Mouse (Mus musculus) embryonic facial prominence, embryonic 11.5 days (tissue): Measurements from ENCODE around the gene Phf3. TPM values are rescaled to one million over a fixed set of nuclear protein-coding genes. Genes with fewer than 3 reads are reported as not detected.
A peak's percentile ranks its signal among the peaks of the same experiment; 100 is the strongest.

ENCODE experiments used
- ATAC-seq: fragments of 200-750 bp; cut with Nextera tagmentation; replicated peaks from 2 replicates; pipeline ENCODE4 v1.8.0; 2017; ENCODE audit warnings: low read depth; ENCODE audit not compliant: insufficient number of reproducible peaks, low FRiP score, low TSS enrichment
- DNase-seq: peaks from one replicate; pipeline ENCODE4 v3.0.0-alpha.2; 2015; ENCODE audit warnings: low spot score
- H3K27ac ChIP-seq: fragments of 300-500 bp; sonication (generic); replicated peaks from 2 replicates; pipeline ENCODE4 v1.5.1; 2014; ENCODE audit warnings: mild to moderate bottlenecking, low read depth, low read length, control low read depth
- H3K27me3 ChIP-seq: fragments of 300-500 bp; sonication (generic); 2 replicates; pipeline ENCODE4 v1.6.1; 2014; ENCODE audit warnings: mild to moderate bottlenecking, low read length, moderate library complexity, mixed read lengths; ENCODE audit not compliant: control insufficient read depth, insufficient read depth
- H3K36me3 ChIP-seq: fragments of 300-500 bp; sonication (generic); replicated peaks from 2 replicates; pipeline ENCODE4 v1.6.1; 2014; ENCODE audit warnings: low read depth, mild to moderate bottlenecking, low read length, moderate library complexity, mixed read lengths; ENCODE audit not compliant: control insufficient read depth, insufficient read depth
- H3K4me1 ChIP-seq: fragments of 300-500 bp; sonication (generic); 2 replicates; pipeline ENCODE4 v1.6.1; 2014; ENCODE audit warnings: low read length, mixed read lengths; ENCODE audit not compliant: control insufficient read depth, insufficient read depth
- H3K4me2 ChIP-seq: fragments of 300-500 bp; sonication (generic); 2 replicates; pipeline ENCODE4 v1.6.1; 2014; ENCODE audit warnings: low read depth, mild to moderate bottlenecking, control low read depth, low read length, moderate library complexity
- H3K4me3 ChIP-seq: fragments of 300-500 bp; sonication (generic); 2 replicates; pipeline ENCODE4 v1.5.1; 2014; ENCODE audit warnings: low read depth, low read length, control low read depth
- H3K9ac ChIP-seq: fragments of 300-500 bp; sonication (generic); replicated peaks from 2 replicates; pipeline ENCODE4 v1.6.1; 2014; ENCODE audit warnings: mild to moderate bottlenecking, control low read depth, low read length
- H3K9me3 ChIP-seq: fragments of 300-500 bp; sonication (generic); replicated peaks from 2 replicates; pipeline ENCODE4 v1.6.1; 2016; ENCODE audit warnings: mild to moderate bottlenecking, low read length, inconsistent platforms, mixed read lengths; ENCODE audit not compliant: control insufficient read depth
- WGBS: fragments of 180-500 bp; shearing (Covaris S2); extraction: QIAGEN DNeasy Blood & Tissue Kit; methylation state at CpG from one replicate; pipeline ENCODE4 v1.1.7; 2014; 5-methylcytosine and 5-hydroxymethylcytosine counted together
- polyA plus RNA-seq: library from polyadenylated mRNA; unstranded; fragments of >200 nt; fragmentation: Nextera tagmentation; extraction: Ambion mirVana; gene quantifications from 2 replicates; pipeline ENCODE4 v1.2.1, GENCODE M21; 2014

The Phf3 gene
- 44.9 and 47.0 TPM in 2 replicates for polyA plus RNA-seq

DNA sequence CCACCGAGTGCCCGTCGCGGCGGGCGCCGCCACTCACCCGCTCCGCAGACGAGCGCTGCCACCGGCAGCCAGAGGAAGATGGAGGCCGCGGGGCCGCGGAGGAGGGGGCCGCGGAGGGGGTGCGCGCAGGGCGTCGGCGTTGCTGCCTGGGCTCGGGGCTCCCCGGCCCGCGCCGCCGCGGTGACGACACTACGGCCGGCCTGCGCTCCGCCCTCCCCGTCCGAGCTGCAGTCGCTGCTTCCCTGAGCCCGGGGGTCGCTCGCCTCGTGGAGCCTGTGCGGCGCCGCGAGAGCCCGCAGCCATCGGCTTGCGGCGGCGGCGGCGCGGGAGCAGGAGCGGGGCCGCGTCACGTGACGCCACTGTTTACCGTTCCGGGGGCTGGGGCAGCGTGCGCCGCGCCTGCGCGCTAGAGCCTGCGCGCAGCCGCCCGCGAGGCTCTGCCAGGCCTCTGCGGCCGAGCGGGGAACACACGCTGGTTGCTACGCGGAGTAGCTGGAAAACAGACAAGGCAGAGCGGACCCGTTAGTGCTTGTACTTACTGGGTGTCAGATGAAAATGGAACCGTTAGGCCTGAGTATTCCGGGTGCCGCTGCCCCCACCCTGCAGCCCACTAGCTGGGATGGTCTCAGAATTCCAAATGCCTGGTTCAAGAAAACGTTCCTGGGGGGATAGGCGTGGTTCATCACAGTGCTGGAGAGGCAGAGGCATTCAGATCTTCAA lies at the start of gene Phf3:
Gene Phf3, minus strand, starts transcription at position 381 of the 720 bp plus-strand sequence.
- peak within 1 kb of the TSS; percentile 93 for H3K9ac ChIP-seq
- H3K4me3 ChIP-seq: peak within 1 kb of the TSS; percentile 86
- no peaks in the 10 kb centered on the region for H3K36me3 ChIP-seq
- WGBS: 1% methylated on average over 73 of the region's 85 CpGs
- DNase-seq (peak; percentile 92), ATAC-seq (peak; percentile 92)
- peak within 1 kb of the TSS; percentile 54 for H3K4me2 ChIP-seq
- peak within 1 kb of the TSS; percentile 97 for H3K27ac ChIP-seq
- no peaks in the 10 kb centered on the region for H3K4me1 ChIP-seq
- H3K9me3 ChIP-seq: no peaks in the 10 kb centered on the region
- H3K27me3 ChIP-seq: no peaks in the 10 kb centered on the region

DNA sequence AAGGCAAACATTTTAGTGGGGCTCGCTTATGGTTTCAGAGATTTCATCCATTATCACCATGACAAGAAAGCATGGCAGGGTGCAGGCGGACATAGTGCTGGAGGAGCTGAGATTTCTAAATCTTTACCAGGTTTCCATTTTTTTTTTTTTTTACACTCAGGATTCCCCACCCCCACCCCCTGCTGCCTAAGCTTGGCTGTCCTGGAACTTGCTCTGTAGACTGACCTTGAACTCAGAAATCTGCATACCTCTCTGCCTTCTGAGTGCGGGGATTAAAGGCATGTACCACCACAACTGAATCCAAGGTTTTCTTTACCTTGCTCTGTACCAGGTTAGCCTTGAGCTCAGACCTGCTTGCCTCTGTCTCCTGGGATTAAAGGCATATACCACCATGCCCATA lies 48.5 kb upstream of the Phf3 start:
- H3K4me1 ChIP-seq: no peaks in the 10 kb centered on the region
- no peak for ATAC-seq
- H3K27me3 ChIP-seq: no peaks in the 10 kb centered on the region
- DNase-seq: no peak
- no peak overlapping the region for H3K9ac ChIP-seq
- H3K4me2 ChIP-seq: no peak overlapping the region
- H3K9me3 ChIP-seq: no peaks in the 10 kb centered on the region; the same call in 1 of the 2 replicates
- WGBS: 82% methylated on average over 3 of the region's 3 CpGs
- H3K36me3 ChIP-seq: no peaks in the 10 kb centered on the region
- H3K4me3 ChIP-seq: no peak overlapping the region
- no peak overlapping the region for H3K27ac ChIP-seq

- no peaks in the 10 kb centered on the region; the same call in 1 of the 2 replicates for H3K9me3 ChIP-seq
- no peak overlapping the region for H3K4me3 ChIP-seq
- ATAC-seq: no peak
Measured at GRCm38 (mm10) chr1:30921252-30921651, 47.5 kb upstream of the Phf3 start.

GRCm38 (mm10) chr1:30920620-30921177 lies 47.0 kb upstream of the Phf3 start:
- Histone ChIP-seq H3K4me2 (no peak overlapping the region), H3K36me3 (no peaks in the 10 kb centered on the region), H3K27ac (no peak overlapping the region), H3K4me3 (no peak overlapping the region), H3K4me1 (no peaks in the 10 kb centered on the region), H3K9ac (no peak overlapping the region), H3K9me3 (no peaks in the 10 kb centered on the region; the same call in 1 of the 2 replicates), H3K27me3 (no peaks in the 10 kb centered on the region)
- ATAC-seq (no peak), DNase-seq (no peak)
- 100% methylated on average over 1 of the region's 1 CpGs for WGBS

More at GRCm38 (mm10) chr1:30921252-30921651, 47.5 kb upstream of the Phf3 start:
- no peak overlapping the region for H3K9ac ChIP-seq
- DNase-seq: no peak
- H3K27me3 ChIP-seq: no peaks in the 10 kb centered on the region
- no peaks in the 10 kb centered on the region for H3K4me1 ChIP-seq
- H3K27ac ChIP-seq: no peak overlapping the region
- no peaks in the 10 kb centered on the region for H3K36me3 ChIP-seq
- H3K4me2 ChIP-seq: no peak overlapping the region

- DNase-seq: no peak
- no peak overlapping the region for H3K9ac ChIP-seq
- H3K4me1 ChIP-seq: no peaks in the 10 kb centered on the region
- ATAC-seq: no peak
- no peaks in the 10 kb centered on the region for H3K36me3 ChIP-seq
- no peaks in the 10 kb centered on the region for H3K27me3 ChIP-seq
- H3K9me3 ChIP-seq: no peaks in the 10 kb centered on the region
- no peak overlapping the region for H3K4me3 ChIP-seq
- 70% methylated on average over 3 of the region's 3 CpGs for WGBS
- no peak overlapping the region for H3K27ac ChIP-seq
- no peak overlapping the region for H3K4me2 ChIP-seq
Measured at GRCm38 (mm10) chr1:30910172-30910571, 36.5 kb upstream of the Phf3 start.

DNA sequence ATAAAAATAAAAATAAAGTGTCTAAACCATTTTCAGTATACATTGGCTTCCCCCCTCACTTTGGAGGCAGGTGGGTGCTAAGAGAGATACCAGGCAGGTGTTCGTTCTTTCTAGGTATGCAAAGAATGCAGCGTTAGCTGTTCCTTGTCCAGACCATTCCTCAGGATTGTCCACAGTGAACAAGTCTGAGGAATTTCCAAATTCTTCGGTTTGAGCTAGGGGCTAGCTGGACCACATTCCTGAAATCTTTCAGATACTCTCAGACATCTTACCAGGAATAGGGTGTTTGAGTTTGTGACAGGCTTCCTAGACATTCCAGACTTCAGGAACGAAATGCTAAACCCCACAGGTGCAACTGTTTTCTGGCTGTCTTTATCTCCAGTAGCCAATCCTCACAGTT lies 35.1 kb upstream of the Phf3 start:
- Histone ChIP-seq H3K4me1 (no peaks in the 10 kb centered on the region), H3K27ac (no peak overlapping the region), H3K4me3 (no peak overlapping the region), H3K27me3 (no peaks in the 10 kb centered on the region), H3K9ac (no peak overlapping the region), H3K9me3 (no peaks in the 10 kb centered on the region), H3K4me2 (no peak overlapping the region), H3K36me3 (no peaks in the 10 kb centered on the region)
- 60% methylated on average over 4 of the region's 4 CpGs for WGBS
- no peak for ATAC-seq
- no peak for DNase-seq

- WGBS: 87% methylated on average over 3 of the region's 3 CpGs
- no peaks in the 10 kb centered on the region for H3K36me3 ChIP-seq
- H3K4me3 ChIP-seq: no peak overlapping the region
- no peak for ATAC-seq
- H3K27ac ChIP-seq: no peak overlapping the region
- no peak for DNase-seq
- H3K9ac ChIP-seq: no peak overlapping the region
- H3K9me3 ChIP-seq: no peaks in the 10 kb centered on the region
- H3K27me3 ChIP-seq: no peaks in the 10 kb centered on the region
- H3K4me2 ChIP-seq: no peak overlapping the region
- H3K4me1 ChIP-seq: no peaks in the 10 kb centered on the region
Measured at GRCm38 (mm10) chr1:30903480-30904218, 29.9 kb upstream of the Phf3 start.

DNA sequence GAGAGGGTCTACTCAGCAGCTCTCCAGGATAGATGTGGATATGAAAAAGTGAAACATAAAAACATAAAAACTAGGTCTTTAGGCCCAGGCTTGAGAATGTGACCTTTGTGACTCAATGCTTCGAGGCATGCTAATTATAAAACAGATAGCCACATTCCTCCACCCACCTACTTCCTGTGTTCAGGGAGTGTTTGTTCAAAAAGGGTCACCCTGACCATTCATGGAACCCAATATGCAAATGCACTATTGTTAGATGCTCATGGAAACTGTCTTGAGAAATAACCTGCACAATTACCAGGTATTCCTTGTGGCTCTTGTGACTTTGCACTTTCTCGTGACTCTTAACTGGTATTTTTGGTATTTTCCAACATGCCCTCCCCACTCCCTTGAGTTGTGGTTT lies 25.0 kb upstream of the Phf3 start:
- Histone ChIP-seq H3K4me3 (no peak overlapping the region), H3K4me2 (no peak overlapping the region), H3K27me3 (no peaks in the 10 kb centered on the region), H3K27ac (no peak overlapping the region), H3K4me1 (no peaks in the 10 kb centered on the region), H3K9ac (no peak overlapping the region), H3K36me3 (no peaks in the 10 kb centered on the region), H3K9me3 (no peaks in the 10 kb centered on the region)
- DNase-seq (no peak), ATAC-seq (no peak)
- WGBS: 74% methylated on average over 2 of the region's 2 CpGs
